Mouse (Mus musculus): ENCODE measurements around the gene Ppp2r5b. TPM values are rescaled to one million over a fixed set of nuclear protein-coding genes. Genes with fewer than 3 reads are reported as not detected.
A peak's percentile ranks its signal among the peaks of the same experiment; 100 is the strongest.

Gene Ppp2r5b
- polyA plus RNA-seq, 1 experiment: 41.3 TPM

DNA sequence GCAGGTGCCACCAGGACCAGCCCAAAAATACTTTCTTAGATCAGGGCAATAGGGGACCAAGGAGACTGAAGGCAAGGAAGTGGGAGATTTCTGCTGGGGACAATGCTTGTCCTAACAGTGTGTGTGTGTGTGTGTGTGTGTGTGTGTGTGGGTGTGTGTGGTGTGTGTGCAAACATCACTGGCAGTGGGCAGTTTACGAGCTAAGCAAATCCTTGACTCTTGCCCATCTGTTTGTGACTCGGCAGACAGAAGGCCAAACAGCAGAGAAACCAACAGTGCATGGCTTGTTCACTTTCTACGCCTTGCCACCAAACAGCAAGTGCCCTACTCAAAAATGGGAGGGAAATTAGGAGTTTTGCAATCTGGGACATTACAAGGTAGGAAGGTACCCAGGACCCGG is 37.9 kb upstream of the Ppp2r5b start:
- Histone ChIP-seq H3K4me3 (ENCODE audit: insufficient read depth, low read depth, low read length) (no peak overlapping the region), H3K27ac (replicated peaks; ENCODE audit: low read depth, low read length) (peak overlapping the region; percentile 72)

DNA sequence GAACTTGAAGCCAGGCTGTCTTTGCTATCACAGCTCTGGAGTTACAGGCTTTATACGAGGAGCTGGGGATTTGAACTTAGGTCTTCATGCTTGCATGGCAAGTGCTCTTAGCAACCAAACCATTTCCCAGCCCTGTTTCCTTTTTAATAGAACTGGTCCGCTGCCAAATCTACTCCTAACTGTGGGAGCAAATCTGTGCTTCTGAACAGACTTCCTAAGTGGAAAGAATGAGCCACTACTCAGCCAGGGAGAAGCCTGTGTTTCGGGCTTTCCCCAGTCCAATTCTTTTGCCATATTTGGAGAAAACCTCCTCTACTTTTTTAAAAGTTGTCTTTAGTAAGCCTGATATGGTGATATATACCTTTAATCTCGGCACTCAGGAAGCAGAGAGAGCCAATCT is 37.1 kb upstream of the Ppp2r5b start:
- peak overlapping the region; percentile 72 for H3K27ac ChIP-seq (replicated peaks; ENCODE audit: low read depth, low read length)
- H3K4me3 ChIP-seq (ENCODE audit: insufficient read depth, low read depth, low read length): no peak overlapping the region
- peaks cover 7% of the 10 kb centered on the region; the same call in 1 of the 2 replicates for H3K4me1 ChIP-seq (ENCODE audit: control insufficient read depth, insufficient read depth, insufficient read length, low read length)

More for the DNA sequence above, 37.9 kb upstream of the Ppp2r5b start:
- peaks cover 7% of the 10 kb centered on the region; the same call in 1 of the 2 replicates for H3K4me1 ChIP-seq (ENCODE audit: control insufficient read depth, insufficient read depth, insufficient read length, low read length)

DNA sequence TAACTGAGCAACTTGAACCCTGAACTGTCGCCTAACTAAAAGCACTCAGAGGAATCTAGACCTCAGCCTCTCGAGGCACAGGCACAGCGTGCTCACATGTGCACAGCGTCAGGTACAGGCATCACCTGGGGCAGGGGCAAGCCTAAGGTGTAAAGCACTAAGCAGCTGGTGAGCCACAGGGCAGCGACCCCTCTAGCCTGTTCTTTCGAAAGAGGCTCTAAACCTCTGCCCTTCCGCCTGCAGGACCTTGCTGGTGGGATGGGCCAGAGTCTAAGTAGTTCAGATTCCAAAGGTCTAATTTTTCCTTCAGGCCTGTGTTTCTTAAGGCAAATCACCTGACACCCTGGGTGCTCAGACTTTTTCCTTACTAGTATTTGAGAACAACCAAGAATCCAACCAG is 36.4 kb upstream of the Ppp2r5b start:
- H3K27ac ChIP-seq (replicated peaks; ENCODE audit: low read depth, low read length): no peak overlapping the region
- no peak overlapping the region for H3K4me3 ChIP-seq (ENCODE audit: insufficient read depth, low read depth, low read length)
- peaks cover 7% of the 10 kb centered on the region; the same call in 1 of the 2 replicates for H3K4me1 ChIP-seq (ENCODE audit: control insufficient read depth, insufficient read depth, insufficient read length, low read length)

DNA sequence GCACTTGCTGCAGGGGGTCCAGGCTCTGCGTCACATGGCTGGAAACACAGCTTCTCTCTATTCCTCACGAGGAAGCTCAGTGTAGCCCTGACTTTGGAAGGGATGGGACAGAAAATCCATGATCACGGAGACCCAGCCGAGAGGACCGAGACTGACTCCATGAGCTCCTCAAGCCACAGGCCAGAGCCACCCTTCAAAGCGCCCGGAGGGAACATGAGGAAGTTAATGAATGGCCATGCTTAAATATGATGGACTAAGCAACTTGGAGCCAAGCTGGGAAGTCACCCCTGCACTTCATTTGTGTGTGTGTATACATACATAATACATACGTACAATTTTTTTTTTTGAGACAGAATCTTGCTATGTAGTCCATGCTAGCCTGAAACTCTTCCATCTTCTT is 35.5 kb upstream of the Ppp2r5b start:
- no peak overlapping the region for H3K27ac ChIP-seq (replicated peaks; ENCODE audit: low read depth, low read length)
- H3K4me3 ChIP-seq (ENCODE audit: insufficient read depth, low read depth, low read length): no peak overlapping the region
- peaks cover 7% of the 10 kb centered on the region; the same call in 1 of the 2 replicates for H3K4me1 ChIP-seq (ENCODE audit: control insufficient read depth, insufficient read depth, insufficient read length, low read length)

DNA sequence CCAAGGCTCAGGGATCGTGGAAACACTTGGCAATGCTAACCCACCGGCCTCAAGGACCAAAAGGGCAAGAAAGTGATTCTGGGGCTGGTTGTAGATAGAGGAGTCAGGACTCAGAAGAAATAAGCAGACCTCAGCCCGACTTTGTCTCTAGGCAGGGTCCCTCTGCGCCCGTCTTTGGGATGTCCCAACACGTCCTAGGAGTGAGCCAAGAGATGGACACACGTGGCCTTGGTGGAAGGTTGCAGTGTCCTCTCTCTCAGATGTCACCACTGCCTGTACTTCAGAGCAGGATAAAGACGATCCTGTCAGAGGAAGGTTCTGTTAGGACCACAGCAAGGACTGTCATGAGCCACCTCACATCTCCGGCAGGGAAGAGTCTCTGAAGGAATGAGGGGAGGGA is 35.0 kb upstream of the Ppp2r5b start:
- Histone ChIP-seq H3K4me1 (ENCODE audit: control insufficient read depth, insufficient read depth, insufficient read length, low read length) (peaks cover 5% of the 10 kb centered on the region; the same call in 1 of the 2 replicates), H3K4me3 (ENCODE audit: insufficient read depth, low read depth, low read length) (no peak overlapping the region), H3K27ac (replicated peaks; ENCODE audit: low read depth, low read length) (no peak overlapping the region)

DNA sequence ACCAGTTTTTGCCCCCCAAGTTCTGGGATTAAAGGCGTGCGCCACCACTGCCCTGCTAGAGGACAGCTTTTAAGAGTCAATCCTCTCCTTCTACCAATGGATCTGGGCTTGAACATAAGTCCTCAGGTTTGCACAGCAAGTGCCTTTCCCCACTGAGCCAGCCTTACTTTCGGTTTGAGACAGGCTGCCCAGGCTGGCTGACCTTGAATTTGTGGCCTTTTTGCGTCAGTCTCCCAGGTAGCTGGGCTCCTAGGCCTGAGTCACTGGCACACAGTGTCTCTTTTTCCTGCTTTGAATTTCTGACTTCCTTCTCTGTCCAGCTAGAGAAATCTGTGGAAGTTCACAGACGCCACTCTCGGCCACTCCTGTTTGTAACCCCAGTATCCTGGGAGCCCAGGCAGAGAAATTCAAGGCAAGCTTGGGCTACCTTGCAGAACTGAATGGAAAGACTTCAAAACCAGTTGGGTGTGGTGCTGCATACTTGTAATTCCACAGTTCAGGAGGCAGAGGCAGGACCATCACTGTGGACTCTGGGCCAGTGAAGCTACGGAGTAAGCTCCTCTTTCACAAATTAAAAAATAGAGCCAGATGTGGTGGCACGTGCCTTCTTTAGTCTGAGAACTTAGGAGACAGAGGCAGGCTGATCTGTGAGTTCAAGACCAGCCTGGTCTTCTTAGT is 34.3 kb upstream of the Ppp2r5b start:
- Histone ChIP-seq H3K27ac (replicated peaks; ENCODE audit: low read depth, low read length) (peak overlapping the region; percentile 59), H3K4me3 (ENCODE audit: insufficient read depth, low read depth, low read length) (no peak overlapping the region), H3K4me1 (ENCODE audit: control insufficient read depth, insufficient read depth, insufficient read length, low read length) (no peaks in the 10 kb centered on the region; the same call in 1 of the 2 replicates)

DNA sequence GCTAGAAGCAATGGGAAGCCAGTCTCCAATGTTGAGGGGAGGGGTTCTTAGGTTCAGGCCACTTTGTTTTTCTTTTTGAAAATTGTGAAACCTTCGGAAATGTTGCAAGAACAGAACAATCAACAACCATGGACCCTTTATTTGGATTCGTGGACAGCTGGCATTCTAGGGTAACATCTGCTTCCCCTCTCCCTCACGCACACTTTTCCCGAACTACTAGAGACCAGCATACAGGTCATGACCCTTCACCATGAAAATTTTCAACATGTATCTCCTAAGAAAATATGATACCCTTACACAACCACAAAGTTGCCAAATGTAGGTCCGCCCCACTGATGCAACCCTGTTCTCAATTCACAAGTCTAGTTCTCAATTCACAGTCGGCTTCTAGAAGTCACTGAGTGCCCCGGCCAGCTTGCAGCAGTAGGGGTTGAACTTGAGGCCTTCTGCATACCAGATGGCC is 33.0 kb upstream of the Ppp2r5b start:
- no peak overlapping the region for H3K4me3 ChIP-seq (ENCODE audit: insufficient read depth, low read depth, low read length)
- no peaks in the 10 kb centered on the region; the same call in 1 of the 2 replicates for H3K4me1 ChIP-seq (ENCODE audit: control insufficient read depth, insufficient read depth, insufficient read length, low read length)
- H3K27ac ChIP-seq (replicated peaks; ENCODE audit: low read depth, low read length): peak overlapping the region; percentile 89

DNA sequence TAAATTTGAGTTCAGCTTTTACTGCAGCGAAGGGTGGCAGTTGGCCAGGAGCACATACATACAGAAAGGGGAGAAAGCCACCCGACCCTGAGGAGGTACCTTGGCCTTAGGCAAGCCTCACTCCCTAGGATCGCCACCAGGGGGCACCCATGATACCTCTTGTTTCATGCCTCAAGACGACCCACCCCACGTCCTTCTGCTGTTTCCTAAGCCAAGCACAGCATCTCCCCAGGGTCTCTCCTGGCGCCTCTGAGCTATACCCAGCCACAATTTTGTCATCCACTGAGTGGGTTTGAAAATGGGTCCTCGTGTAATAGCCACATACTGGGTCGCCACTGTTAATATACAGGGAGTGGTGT is 32.5 kb upstream of the Ppp2r5b start:
- Histone ChIP-seq H3K4me3 (ENCODE audit: insufficient read depth, low read depth, low read length) (no peak overlapping the region), H3K27ac (replicated peaks; ENCODE audit: low read depth, low read length) (peak overlapping the region; percentile 89), H3K4me1 (ENCODE audit: control insufficient read depth, insufficient read depth, insufficient read length, low read length) (no peaks in the 10 kb centered on the region; the same call in 1 of the 2 replicates)

DNA sequence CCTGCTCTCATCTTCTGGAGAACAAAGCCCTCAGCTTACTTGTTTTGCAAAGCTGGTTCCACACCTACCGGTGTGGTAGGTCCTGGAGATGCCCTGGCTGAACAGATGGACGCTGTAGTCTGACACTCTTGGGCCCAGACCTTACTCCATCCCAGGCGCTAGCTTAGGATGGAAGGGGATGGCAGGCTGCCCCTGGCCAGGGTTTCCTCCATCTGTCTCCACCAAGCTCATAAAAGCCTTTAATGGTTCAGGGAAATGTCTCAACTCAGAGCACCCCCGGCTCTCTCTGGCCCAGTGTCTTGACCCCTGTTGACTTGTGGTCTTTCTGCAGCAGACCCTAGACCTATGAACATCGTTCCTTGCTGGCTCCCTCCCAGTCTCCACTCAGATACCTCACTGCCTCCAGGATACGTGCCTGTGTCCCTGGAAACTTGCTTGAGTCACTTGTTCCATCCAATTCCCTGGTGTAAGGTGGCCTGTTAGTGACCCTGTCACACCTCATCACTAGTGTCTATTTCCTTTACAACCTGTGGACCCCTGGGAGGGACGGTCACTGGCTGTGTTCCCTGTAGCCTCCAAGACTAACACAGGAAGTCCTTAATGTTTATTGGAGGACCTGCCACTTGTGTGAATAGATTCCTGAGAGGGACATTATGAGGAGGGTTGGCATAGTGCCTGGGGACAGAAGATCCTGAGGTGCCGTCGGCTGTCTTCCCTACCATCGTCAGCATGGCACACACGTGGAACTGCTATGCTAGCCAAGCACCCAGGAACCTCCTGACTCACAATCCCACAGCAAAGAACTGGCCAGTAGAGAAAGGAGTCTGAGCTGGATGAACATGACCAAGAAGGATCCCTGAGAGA is 31.9 kb upstream of the Ppp2r5b start:
- Histone ChIP-seq H3K27ac (replicated peaks; ENCODE audit: low read depth, low read length) (peak overlapping the region; percentile 11), H3K4me3 (ENCODE audit: insufficient read depth, low read depth, low read length) (no peak overlapping the region), H3K4me1 (ENCODE audit: control insufficient read depth, insufficient read depth, insufficient read length, low read length) (no peaks in the 10 kb centered on the region; the same call in 1 of the 2 replicates)

DNA sequence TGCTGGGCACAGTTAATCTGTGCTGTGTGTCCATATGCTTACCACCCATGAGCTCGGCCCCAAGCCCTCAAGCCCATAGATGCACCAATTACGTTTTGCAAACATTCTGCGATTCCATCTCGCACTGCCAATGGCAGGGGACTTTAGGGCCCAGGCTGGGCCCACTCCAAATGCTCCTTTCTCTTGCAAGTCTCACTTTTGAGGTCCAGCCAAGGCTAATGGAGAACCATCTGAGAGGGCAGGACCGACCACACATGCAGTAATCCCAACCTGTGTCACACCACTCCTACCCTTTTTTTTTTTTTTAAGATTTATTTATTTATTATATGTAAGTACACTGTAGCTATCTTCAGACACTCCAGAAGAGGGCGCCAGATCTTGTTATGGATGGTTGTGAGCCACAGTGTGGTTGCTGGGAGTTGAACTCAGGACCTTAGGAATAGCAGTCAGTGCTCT is 30.1 kb upstream of the Ppp2r5b start:
- no peak overlapping the region for H3K27ac ChIP-seq (replicated peaks; ENCODE audit: low read depth, low read length)
- no peak overlapping the region for H3K4me3 ChIP-seq (ENCODE audit: insufficient read depth, low read depth, low read length)

DNA sequence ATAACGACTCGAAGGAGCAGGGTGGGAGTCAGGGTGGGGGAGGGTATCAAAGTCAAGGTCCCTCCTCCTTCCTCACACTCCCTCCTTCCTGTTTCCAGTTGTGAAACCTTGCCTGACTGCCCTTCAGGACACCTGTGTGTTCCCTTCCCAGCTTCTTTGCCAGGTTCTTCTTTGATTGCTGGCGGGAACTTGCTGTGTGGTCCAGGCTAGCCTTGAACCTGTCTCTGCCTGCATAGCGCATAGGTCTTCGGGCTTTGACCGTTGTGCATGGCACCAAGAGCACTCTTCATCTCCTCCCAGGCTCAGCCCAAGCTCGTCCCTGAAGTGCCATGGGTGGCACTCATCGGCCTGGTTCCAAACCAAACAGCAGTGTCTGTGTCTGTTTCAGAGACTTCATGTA is 29.3 kb upstream of the Ppp2r5b start:
- H3K4me3 ChIP-seq (ENCODE audit: insufficient read depth, low read depth, low read length): no peak overlapping the region
- no peaks in the 10 kb centered on the region; the same call in 1 of the 2 replicates for H3K4me1 ChIP-seq (ENCODE audit: control insufficient read depth, insufficient read depth, insufficient read length, low read length)
- no peak overlapping the region for H3K27ac ChIP-seq (replicated peaks; ENCODE audit: low read depth, low read length)

More for the DNA sequence above, 30.1 kb upstream of the Ppp2r5b start:
- no peaks in the 10 kb centered on the region; the same call in 1 of the 2 replicates for H3K4me1 ChIP-seq (ENCODE audit: control insufficient read depth, insufficient read depth, insufficient read length, low read length)

DNA sequence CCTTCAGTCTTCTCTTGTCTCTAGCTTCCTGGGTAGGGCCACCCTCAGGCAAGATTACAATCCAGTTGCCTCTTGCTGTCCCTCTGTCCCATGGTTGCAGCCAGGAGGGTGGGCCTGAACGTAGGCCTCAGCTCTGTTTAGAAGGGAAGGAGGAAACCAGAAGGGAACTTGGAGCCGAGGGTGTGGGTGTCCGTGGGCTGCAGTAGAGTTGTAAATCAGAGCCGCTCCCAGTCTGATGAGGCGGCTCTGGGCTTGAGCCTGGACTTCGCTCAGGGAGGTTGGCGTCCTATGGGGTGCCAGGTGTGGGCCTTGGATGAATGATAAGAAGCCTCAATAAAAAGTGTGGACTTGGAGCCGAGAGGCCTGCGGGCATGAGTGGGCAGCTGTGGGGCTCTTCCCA is 28.5 kb upstream of the Ppp2r5b start:
- Histone ChIP-seq H3K4me1 (ENCODE audit: control insufficient read depth, insufficient read depth, insufficient read length, low read length) (no peaks in the 10 kb centered on the region; the same call in 1 of the 2 replicates), H3K4me3 (ENCODE audit: insufficient read depth, low read depth, low read length) (no peak overlapping the region), H3K27ac (replicated peaks; ENCODE audit: low read depth, low read length) (no peak overlapping the region)

DNA sequence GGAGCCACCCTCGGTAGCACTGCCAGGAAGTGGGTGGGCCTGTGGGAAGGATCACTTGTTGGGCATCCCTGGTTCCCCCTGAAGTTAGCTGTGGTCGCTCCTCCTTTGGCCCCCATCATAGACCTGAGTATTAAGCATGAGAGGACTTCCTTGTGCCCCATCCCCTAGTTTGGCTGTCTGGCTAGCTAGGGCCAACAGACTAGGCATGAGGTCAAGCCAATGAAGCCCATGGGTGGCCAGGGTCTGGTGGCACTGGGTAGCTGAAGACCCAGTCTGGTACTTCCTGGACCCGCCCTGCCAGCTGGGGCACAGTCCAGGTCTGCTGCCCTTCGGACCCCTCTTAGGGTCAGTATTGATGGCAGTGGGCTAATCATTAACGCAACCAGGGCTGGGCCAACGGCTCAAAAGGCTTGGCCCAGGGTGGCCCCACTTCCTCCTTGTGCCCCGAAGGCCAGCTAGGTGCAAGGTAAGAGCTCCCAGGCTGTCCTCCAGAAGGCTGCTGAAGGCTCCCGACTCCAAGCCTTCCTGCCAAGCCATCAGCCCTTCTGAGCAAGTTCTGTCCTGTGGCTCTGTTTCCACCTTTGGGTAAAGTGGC is 27.3 kb upstream of the Ppp2r5b start:
- Histone ChIP-seq H3K4me1 (ENCODE audit: control insufficient read depth, insufficient read depth, insufficient read length, low read length) (no peaks in the 10 kb centered on the region), H3K4me3 (ENCODE audit: insufficient read depth, low read depth, low read length) (no peak overlapping the region), H3K27ac (replicated peaks; ENCODE audit: low read depth, low read length) (no peak overlapping the region)

DNA sequence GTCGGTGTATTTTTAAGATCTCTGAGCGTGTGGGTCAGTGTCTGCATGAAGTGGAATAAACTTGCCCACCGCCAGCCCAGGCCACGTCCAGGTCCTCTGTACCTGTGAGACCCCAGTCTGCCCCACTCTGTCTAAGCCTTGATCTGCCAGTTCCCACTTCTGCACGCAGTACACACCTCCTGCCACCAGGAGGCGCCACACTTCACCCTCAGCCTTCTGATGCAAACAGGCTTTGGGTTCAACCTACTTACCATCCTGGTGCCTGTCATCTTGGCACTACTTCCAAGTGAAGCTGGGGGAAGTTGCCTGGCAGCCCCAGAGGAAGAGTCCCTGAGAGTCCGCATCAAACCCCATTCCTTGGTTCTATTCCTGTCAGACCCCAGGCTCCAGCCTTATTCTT is 26.6 kb upstream of the Ppp2r5b start:
- no peak overlapping the region for H3K4me3 ChIP-seq (ENCODE audit: insufficient read depth, low read depth, low read length)
- no peaks in the 10 kb centered on the region for H3K4me1 ChIP-seq (ENCODE audit: control insufficient read depth, insufficient read depth, insufficient read length, low read length)
- no peak overlapping the region for H3K27ac ChIP-seq (replicated peaks; ENCODE audit: low read depth, low read length)

DNA sequence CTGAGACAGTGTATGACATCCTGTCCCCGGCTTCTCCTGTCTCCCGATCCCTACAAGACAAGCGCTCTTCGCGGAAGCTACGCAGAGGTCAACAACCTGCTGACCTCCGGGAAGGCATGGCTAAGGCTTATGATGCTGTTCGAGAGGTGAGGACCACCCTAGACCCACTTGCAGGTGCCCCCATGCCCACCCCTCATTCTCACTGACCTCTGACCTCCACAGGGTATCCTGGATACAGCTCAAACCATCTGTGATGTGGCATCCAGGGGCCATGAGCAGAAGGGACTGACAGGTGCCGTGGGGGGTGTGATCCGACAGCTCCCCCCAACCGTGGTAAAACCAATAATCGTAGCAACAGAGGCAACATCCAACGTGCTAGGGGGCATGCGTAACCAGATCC is 25.7 kb upstream of the Ppp2r5b start:
- Histone ChIP-seq H3K4me1 (ENCODE audit: control insufficient read depth, insufficient read depth, insufficient read length, low read length) (no peaks in the 10 kb centered on the region), H3K27ac (replicated peaks; ENCODE audit: low read depth, low read length) (no peak overlapping the region), H3K4me3 (ENCODE audit: insufficient read depth, low read depth, low read length) (no peak overlapping the region)

All from brown adipose tissue, adult 24 weeks (tissue).